Mouse (Mus musculus) T-helper 1 cell (primary cell): ENCODE data around the gene Tmem135.
"Not testable (repeated sequence)": the region's sequence is repeated elsewhere in the genome, so short reads cannot be mapped to it uniquely, and the experiment has no call there.

Source experiments
- in situ Hi-C: fragments of 300-600 bp; cut with MboI, MseI; formaldehyde crosslinking; loops from one replicate; pipeline ENCODE4 v1.15.1; 2025; ENCODE audit warnings: high pct_unique_total_duplicates

Tmem135 gene

GRCm38 (mm10) chr7:89329896-89330295, 74.1 kb downstream of the Tmem135 start:
- in situ Hi-C loops, result no loop called here

GRCm38 (mm10) chr7:89327731-89328130, 76.3 kb downstream of the Tmem135 start:
- in situ Hi-C loops, result no loop called here

- in situ Hi-C loops, result no loop called here
Measured at GRCm38 (mm10) chr7:89326761-89327160, 77.3 kb downstream of the Tmem135 start.

GRCm38 (mm10) chr7:89326202-89326601, 77.8 kb downstream of the Tmem135 start:
- in situ Hi-C loops, result no loop called here

GRCm38 (mm10) chr7:89322741-89323140, 81.3 kb downstream of the Tmem135 start:
- in situ Hi-C loops, result not testable (repeated sequence)

GRCm38 (mm10) chr7:89319351-89319750, 84.7 kb downstream of the Tmem135 start:
- in situ Hi-C loops, result no loop called here

- in situ Hi-C loops, result not testable (repeated sequence)
Measured at GRCm38 (mm10) chr7:89317088-89317487, 86.9 kb downstream of the Tmem135 start.

GRCm38 (mm10) chr7:89316112-89316511, 87.9 kb downstream of the Tmem135 start:
- in situ Hi-C loops, result no loop called here

GRCm38 (mm10) chr7:89311555-89311954, 92.5 kb downstream of the Tmem135 start:
- in situ Hi-C loops, result no loop called here

GRCm38 (mm10) chr7:89308926-89309325, 95.1 kb downstream of the Tmem135 start:
- in situ Hi-C loops, result no loop called here

- in situ Hi-C loops, result no loop called here
Measured at GRCm38 (mm10) chr7:89308238-89308637, 95.8 kb downstream of the Tmem135 start.

- in situ Hi-C loops, result no loop called here
Measured at GRCm38 (mm10) chr7:89306831-89307230, 97.2 kb downstream of the Tmem135 start.

- in situ Hi-C loops, result no loop called here
Measured at GRCm38 (mm10) chr7:89304958-89305357, 99.1 kb downstream of the Tmem135 start.

- in situ Hi-C loops, result no loop called here
Measured at GRCm38 (mm10) chr7:89303765-89304164, 100.3 kb downstream of the Tmem135 start.

GRCm38 (mm10) chr7:89298911-89299458, 105.0 kb downstream of the Tmem135 start:
- in situ Hi-C loops, result no loop called here

- in situ Hi-C loops, result no loop called here
Measured at GRCm38 (mm10) chr7:89296941-89297340, 107.1 kb downstream of the Tmem135 start.

GRCm38 (mm10) chr7:89282664-89283063, 121.4 kb downstream of the Tmem135 start:
- in situ Hi-C loops, result no loop called here

GRCm38 (mm10) chr7:89270438-89270837, 133.6 kb downstream of the Tmem135 start:
- in situ Hi-C loops, result not testable (repeated sequence)

- in situ Hi-C loops, result no loop called here
Measured at GRCm38 (mm10) chr7:89269826-89270225, 134.2 kb downstream of the Tmem135 start.

- in situ Hi-C loops, result no loop called here
Measured at GRCm38 (mm10) chr7:89267542-89267941, 136.5 kb downstream of the Tmem135 start.

GRCm38 (mm10) chr7:89266017-89266760, 137.8 kb downstream of the Tmem135 start:
- in situ Hi-C loops, result no loop called here

- in situ Hi-C loops, result no loop called here
Measured at GRCm38 (mm10) chr7:89260966-89261365, 143.1 kb downstream of the Tmem135 start.

- in situ Hi-C loops, result loop anchor here (5.0 kb wide), 1 partner anchor 78 kb away; no protein-coding TSS in a partner anchor
Measured at GRCm38 (mm10) chr7:89258832-89259231, 145.2 kb downstream of the Tmem135 start.
